Mouse (Mus musculus) kidney, postnatal 0 days (tissue): ENCODE results near the gene Pimreg. TPM values are rescaled to one million over a fixed set of nuclear protein-coding genes. Genes with fewer than 3 reads are reported as not detected.

Experiments used
- ATAC-seq: fragments of 200-750 bp; cut with Nextera tagmentation; replicated peaks from 2 replicates; pipeline ENCODE4 v1.8.0; 2017; ENCODE audit warnings: low read depth, moderate number of reproducible peaks, moderate TSS enrichment, moderate library complexity; ENCODE audit not compliant: low FRiP score
- DNase-seq: peaks from one replicate; pipeline ENCODE4 v3.0.0-alpha.2; 2016; ENCODE audit warnings: low spot score
- H3K27ac ChIP-seq: fragments of 300-500 bp; sonication (generic); 2 replicates; pipeline ENCODE4 v1.5.1; 2014; ENCODE audit warnings: mild to moderate bottlenecking
- H3K27me3 ChIP-seq: fragments of 300-500 bp; sonication (generic); 2 replicates; pipeline ENCODE4 v1.6.1; 2014; ENCODE audit warnings: low read length, mixed read lengths; ENCODE audit not compliant: insufficient read depth
- H3K36me3 ChIP-seq: fragments of 300-500 bp; sonication (generic); 2 replicates; pipeline ENCODE4 v1.6.1; 2014; ENCODE audit warnings: low read length, mixed read lengths; ENCODE audit not compliant: insufficient read depth
- H3K4me1 ChIP-seq: fragments of 300-500 bp; sonication (generic); replicated peaks from 2 replicates; pipeline ENCODE4 v1.6.1; 2014; ENCODE audit warnings: antibody characterized with exemption, low read length, mixed read lengths; ENCODE audit not compliant: insufficient read depth
- H3K4me2 ChIP-seq: fragments of 300-500 bp; sonication (generic); 2 replicates; pipeline ENCODE4 v1.6.1; 2014; ENCODE audit warnings: mild to moderate bottlenecking, low read length, moderate library complexity, mixed read lengths
- H3K4me3 ChIP-seq: fragments of 300-500 bp; sonication (generic); replicated peaks from 2 replicates; pipeline ENCODE4 v1.5.1; 2014; ENCODE audit warnings: low read depth, low read length
- H3K9ac ChIP-seq: fragments of 300-500 bp; sonication (generic); 2 replicates; pipeline ENCODE4 v1.6.1; 2014; ENCODE audit warnings: low read depth, low read length
- H3K9me3 ChIP-seq: fragments of 300-500 bp; sonication (generic); replicated peaks from 2 replicates; pipeline ENCODE4 v1.6.1; 2016; ENCODE audit warnings: low read length, inconsistent platforms, mixed read lengths
- CTCF ChIP-seq: IDR thresholded peaks from 2 replicates; pipeline ENCODE4 v1.5.1; 2016; ENCODE audit warnings: antibody characterized with exemption, low read depth, mild to moderate bottlenecking, moderate library complexity
- WGBS: fragments of 180-500 bp; shearing (Covaris S2); extraction: QIAGEN DNeasy Blood & Tissue Kit; methylation state at CpG from one replicate; pipeline ENCODE4 v1.1.7; 2014; 5-methylcytosine and 5-hydroxymethylcytosine counted together
- polyA plus RNA-seq: library from polyadenylated mRNA; unstranded; fragments of >200 nt; fragmentation: Nextera tagmentation; extraction: Ambion mirVana; gene quantifications from 2 replicates; pipeline ENCODE4 v1.2.1, GENCODE M21; 2015

Gene Pimreg
- polyA plus RNA-seq, 1 experiment from 2014 or later: 58.1 TPM

- TF ChIP-seq CTCF: no peak
- DNase-seq (no peak), ATAC-seq (no peak)
- H3K27me3 ChIP-seq: no peaks in the 10 kb centered on the region
- 20% methylated on average over 9 of the region's 9 CpGs for WGBS
- H3K4me1 ChIP-seq: no peaks in the 10 kb centered on the region
- H3K27ac ChIP-seq: no peak overlapping the region
- no peak overlapping the region for H3K4me3 ChIP-seq
- no peak overlapping the region for H3K9ac ChIP-seq
- no peaks in the 10 kb centered on the region for H3K9me3 ChIP-seq
- H3K36me3 ChIP-seq: no peaks in the 10 kb centered on the region
- H3K4me2 ChIP-seq: no peak overlapping the region
Observed at GRCm38 (mm10) chr11:72003171-72003570, 38.7 kb upstream of the Pimreg start.

- H3K9ac ChIP-seq: no peak overlapping the region
- no peaks in the 10 kb centered on the region for H3K9me3 ChIP-seq
- H3K27ac ChIP-seq: no peak overlapping the region
- no peaks in the 10 kb centered on the region for H3K27me3 ChIP-seq
- WGBS: 86% methylated on average over 6 of the region's 6 CpGs
- H3K4me1 ChIP-seq: no peaks in the 10 kb centered on the region
- H3K36me3 ChIP-seq: no peaks in the 10 kb centered on the region
- H3K4me2 ChIP-seq: no peak overlapping the region
- no peak for TF ChIP-seq CTCF
- no peak for DNase-seq
- no peak overlapping the region for H3K4me3 ChIP-seq
- ATAC-seq: no peak
Observed at GRCm38 (mm10) chr11:72005547-72005946, 36.3 kb upstream of the Pimreg start.

GRCm38 (mm10) chr11:72010367-72010766, 31.5 kb upstream of the Pimreg start:
- ATAC-seq (no peak), DNase-seq (no peak)
- Histone ChIP-seq H3K27me3 (no peaks in the 10 kb centered on the region), H3K9ac (no peak overlapping the region), H3K4me3 (no peak overlapping the region), H3K36me3 (no peaks in the 10 kb centered on the region), H3K27ac (no peak overlapping the region), H3K4me2 (no peak overlapping the region), H3K4me1 (no peaks in the 10 kb centered on the region), H3K9me3 (no peaks in the 10 kb centered on the region)
- TF ChIP-seq CTCF: no peak
- WGBS: 39% methylated on average over 5 of the region's 5 CpGs

- no peaks in the 10 kb centered on the region for H3K4me1 ChIP-seq
- no peak overlapping the region for H3K9ac ChIP-seq
- no peak overlapping the region for H3K4me2 ChIP-seq
- no peaks in the 10 kb centered on the region for H3K9me3 ChIP-seq
- no peak overlapping the region for H3K4me3 ChIP-seq
- H3K36me3 ChIP-seq: no peaks in the 10 kb centered on the region
- no peak for TF ChIP-seq CTCF
- H3K27ac ChIP-seq: no peak overlapping the region
- 46% methylated on average over 9 of the region's 9 CpGs for WGBS
- DNase-seq (no peak), ATAC-seq (no peak)
- H3K27me3 ChIP-seq: no peaks in the 10 kb centered on the region
Observed at GRCm38 (mm10) chr11:72010940-72011722, 30.7 kb upstream of the Pimreg start.

GRCm38 (mm10) chr11:72011955-72012354, 29.9 kb upstream of the Pimreg start:
- no peak overlapping the region for H3K9ac ChIP-seq
- H3K4me1 ChIP-seq: no peaks in the 10 kb centered on the region
- no peaks in the 10 kb centered on the region for H3K36me3 ChIP-seq
- no peak for ATAC-seq
- no peaks in the 10 kb centered on the region for H3K9me3 ChIP-seq
- H3K4me2 ChIP-seq: no peak overlapping the region
- DNase-seq: no peak
- no peak for TF ChIP-seq CTCF
- WGBS: 93% methylated on average over 1 of the region's 1 CpGs
- no peak overlapping the region for H3K27ac ChIP-seq
- no peak overlapping the region for H3K4me3 ChIP-seq
- no peaks in the 10 kb centered on the region for H3K27me3 ChIP-seq

- no peak for TF ChIP-seq CTCF
- DNase-seq (no peak), ATAC-seq (no peak)
- Histone ChIP-seq H3K4me2 (no peak overlapping the region), H3K4me3 (no peak overlapping the region), H3K27me3 (no peaks in the 10 kb centered on the region), H3K36me3 (no peaks in the 10 kb centered on the region), H3K9ac (no peak overlapping the region), H3K27ac (no peak overlapping the region), H3K4me1 (no peaks in the 10 kb centered on the region), H3K9me3 (no peaks in the 10 kb centered on the region)
- WGBS: 73% methylated on average over 4 of the region's 4 CpGs
Observed at GRCm38 (mm10) chr11:72014674-72015073, 27.2 kb upstream of the Pimreg start.
